Mouse (Mus musculus) small intestine, adult 2 months (tissue): Measurements from ENCODE around the gene Ufc1.

Experiments used
- CTCF ChIP-seq: fragments of 200-500 bp; IDR thresholded peaks from 2 replicates; pipeline ENCODE4 v1.5.1; 2012; ENCODE audit warnings: low read depth, mild to moderate bottlenecking, control low read depth, inconsistent platforms, low read length, moderate library complexity, mixed read lengths; ENCODE audit not compliant: insufficient replicate concordance, insufficient read length; ENCODE audit errors: extremely low read depth
- POLR2A ChIP-seq: fragments of 200-500 bp; IDR thresholded peaks from 2 replicates; pipeline ENCODE4 v1.6.1; 2012; ENCODE audit warnings: low read depth, mild to moderate bottlenecking, control low read depth, inconsistent platforms, low read length, moderate library complexity

DNA sequence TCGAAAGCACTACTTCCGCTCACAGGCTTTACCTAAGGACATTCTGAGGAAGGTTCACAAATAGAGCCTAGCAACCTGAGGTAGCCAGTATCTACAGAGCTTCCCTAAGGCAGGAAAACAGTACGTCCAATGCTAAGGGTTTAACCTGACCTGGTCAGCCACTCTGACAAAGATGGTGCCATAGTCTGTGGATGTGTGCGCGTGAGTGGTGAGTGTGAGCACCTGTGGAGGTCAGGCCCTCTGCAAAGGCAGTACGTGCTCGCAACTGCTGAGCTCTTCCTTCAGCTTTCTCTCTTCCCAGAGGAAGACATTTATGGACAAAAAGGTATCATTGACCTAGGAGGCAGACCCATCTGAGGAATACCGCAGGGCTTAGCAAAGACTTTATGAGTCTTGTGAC, 16.4 kb downstream of the Ufc1 start:
- TF ChIP-seq POLR2A (no peak), CTCF (no peak)
